Mouse (Mus musculus): ENCODE measurements at regions not wholly inside any gene's neighbourhood (a gene's known extent, or its start where the extent isn't known, plus 50 kb on each side); places are given as distances from the start of the nearest gene placed in this dataset.

DNA sequence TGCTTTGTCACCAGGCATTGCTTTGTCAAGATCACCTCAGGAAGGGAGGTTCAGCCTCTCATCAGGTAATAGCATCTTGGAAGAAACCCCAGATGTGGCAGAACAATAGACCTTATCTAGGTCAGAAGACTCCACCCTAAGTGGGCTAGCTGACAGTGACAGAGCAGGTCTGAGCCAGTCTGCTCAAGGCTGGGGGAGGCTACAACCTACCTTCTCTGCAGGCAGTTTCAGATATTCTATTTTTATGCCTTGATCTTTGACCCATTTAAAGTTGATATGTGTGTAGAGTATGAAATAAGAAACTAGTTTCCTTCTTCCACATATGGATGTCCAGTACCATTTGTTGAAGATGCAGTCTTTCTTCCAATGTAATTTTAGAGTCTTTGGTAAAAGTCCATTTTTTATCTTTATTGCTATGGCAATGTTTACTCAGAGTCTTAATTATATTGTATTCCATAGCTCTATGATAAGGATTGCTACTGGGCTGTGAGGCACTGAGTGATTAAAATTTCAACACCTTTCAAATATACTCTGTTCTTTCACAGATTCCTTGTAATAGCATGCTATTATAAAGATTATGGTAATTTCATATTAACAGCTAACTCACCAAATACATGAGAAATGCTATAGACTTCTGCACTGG, 88.8 kb upstream of the Gm11238 start:
- TF ChIP-seq CTCF (IDR thresholded peaks at IDR 0.05; ENCODE audit: borderline replicate concordance, insufficient read depth, low read depth, low read length) (no peak), POLR2A (IDR thresholded peaks at IDR 0.05; ENCODE audit: borderline replicate concordance, insufficient read depth, low read length) (no peak)

All from cerebellum, adult 2 months (tissue).